Mouse (Mus musculus): ENCODE data around the gene Cacna2d1. TPM values are rescaled to one million over a fixed set of nuclear protein-coding genes. Genes with fewer than 3 reads are reported as not detected.

Gene Cacna2d1
- total RNA-seq, 2 experiments from 2014 or later: 85.7 to 140 TPM

DNA sequence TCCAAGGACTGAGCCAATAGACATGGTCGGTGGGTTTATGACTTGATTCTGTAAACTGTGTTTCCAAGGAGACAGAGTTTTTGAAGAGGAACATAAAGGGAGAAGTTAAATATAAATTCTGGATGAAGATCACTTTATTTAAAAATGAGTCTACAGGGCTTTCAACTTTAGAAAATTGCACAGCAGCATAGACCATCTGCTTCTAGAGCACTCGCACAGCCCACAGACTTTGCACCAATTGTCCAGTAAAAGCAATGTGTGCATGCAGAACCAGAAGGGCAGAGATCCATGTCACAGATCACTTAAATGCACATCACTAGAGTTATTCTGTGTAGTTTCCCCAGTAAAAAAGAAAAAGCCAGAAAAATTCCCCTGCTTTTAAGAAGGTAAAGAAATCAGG is 428.7 kb downstream of the Cacna2d1 start:
- DNase-seq (ENCODE audit: low spot score in 2 of 2): no peak

DNA sequence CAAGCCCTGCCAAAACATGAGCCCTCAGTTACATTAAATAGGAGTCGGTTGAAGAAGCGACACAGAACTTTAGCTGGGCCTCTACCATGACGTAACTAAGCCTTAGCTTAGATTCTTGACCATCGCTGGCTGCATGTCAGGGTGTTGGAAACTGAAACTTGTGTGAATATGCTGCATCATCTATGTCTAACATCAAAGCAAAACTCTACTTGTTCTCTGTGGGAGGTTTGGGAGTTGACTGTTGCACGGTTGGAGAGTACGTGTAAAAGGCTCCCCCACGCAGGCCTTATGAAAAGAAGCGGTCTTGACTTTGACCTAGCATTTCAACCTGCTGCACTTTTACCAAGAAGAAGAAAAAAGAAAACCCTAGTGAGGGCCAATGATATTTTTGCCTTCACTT is 436.2 kb downstream of the Cacna2d1 start:
- DNase-seq (ENCODE audit: low spot score in 2 of 2): no peak

DNA sequence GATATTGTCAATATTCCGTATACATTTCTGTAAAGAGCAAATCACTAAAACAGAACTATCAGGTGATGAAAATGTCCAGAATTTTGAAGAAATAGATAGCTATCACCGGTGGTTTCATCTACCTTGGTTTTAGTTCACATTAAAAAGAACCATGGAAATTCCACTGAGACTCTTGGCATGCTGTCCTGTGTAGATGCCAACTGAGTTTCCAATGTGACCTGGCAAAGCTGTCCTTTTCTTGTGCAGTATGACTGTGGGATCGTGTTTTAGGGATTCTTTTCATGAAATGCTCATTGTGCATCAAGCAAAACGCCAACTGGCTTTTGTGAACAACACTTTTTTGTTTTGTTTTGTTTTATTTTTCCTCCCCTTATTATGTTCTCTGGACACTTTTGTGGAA is 439.5 kb downstream of the Cacna2d1 start:
- no peak for DNase-seq (ENCODE audit: low spot score in 2 of 2)

DNA sequence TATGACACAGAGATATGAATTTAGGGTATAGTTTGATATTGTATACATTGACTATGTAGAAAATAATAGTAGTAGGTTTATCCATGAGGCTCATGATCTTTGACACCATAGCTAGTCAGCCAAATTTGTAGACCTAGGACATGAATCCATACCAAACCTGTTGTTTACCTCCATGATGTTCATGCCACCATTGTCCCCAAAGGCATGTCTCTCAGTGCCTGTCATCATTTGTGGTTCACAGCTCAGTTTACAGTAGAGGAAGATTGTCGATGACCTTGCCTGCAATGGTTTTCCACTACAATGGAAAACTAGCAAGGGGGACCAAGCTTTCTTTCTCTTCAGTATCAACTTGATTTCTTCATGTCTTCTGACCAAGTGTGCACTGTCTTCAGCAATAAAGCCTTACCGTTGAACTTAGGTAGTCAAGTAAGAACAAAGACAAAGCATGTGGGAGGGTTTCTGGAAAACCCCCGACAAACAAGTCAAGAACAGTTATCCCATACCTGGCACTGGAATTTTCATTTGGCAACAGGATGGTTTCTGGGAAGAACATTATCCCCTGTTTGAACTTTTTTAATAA is 441.9 kb downstream of the Cacna2d1 start:
- DNase-seq (ENCODE audit: low spot score in 2 of 2): no peak

DNA sequence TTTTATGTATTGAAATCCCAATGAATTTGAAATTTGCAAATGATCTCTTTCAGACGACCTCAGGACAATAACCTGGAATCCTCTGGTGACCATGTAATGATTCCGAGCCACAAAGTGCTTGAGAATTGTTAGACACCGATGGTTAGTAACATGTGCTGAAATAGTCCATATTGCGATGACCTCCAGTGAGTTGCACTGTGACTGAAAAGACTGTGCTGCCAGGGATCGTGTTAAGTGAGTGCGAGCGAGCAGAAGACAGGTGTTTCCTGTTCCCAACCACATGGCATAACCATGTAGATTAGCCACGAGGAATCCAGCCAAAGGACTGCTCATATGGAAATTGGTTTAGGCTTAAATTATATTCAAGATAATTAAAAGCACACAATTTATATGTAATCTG is 475.5 kb downstream of the Cacna2d1 start:
- no peak for DNase-seq (ENCODE audit: low spot score in 2 of 2)

DNA sequence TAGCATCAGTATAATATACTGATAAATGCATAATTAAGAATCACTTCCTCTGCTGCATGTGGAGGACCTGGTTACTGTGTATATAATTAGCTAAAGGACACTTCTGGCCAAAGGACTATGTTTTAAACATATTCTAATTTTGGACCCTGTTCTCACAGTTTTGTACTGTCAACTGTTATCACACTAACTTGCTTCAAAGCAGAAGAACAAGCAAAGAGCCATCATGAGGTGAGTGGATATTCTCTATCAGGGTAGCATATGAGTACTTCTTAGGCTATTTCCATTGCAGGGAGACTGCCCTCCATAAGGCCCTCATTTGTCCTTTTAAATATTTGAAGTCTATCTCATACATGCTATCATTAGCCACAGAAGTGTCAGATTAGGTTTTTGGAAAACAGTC is 480.2 kb downstream of the Cacna2d1 start:
- DNase-seq (ENCODE audit: low spot score in 2 of 2): no peak

DNA sequence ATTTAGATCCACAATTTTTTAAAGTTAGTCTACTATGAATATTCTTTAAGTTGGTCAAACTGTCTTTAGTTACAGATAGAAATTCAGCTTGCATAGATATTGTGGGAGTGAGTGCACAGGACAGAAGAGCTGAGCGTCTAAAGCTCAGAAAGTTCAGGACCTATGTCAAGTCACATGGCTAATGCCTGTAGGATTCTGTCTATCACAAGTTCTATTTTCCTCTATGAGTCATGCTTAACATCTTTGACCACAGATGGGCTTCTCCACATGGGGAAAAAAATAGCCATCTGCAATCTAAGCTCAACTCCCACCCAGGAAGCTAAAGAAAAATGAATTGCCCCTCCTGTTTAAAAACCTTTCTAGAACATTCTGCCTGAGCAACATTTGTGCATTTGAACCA is 483.5 kb downstream of the Cacna2d1 start:
- no peak for DNase-seq (ENCODE audit: low spot score in 2 of 2)

DNA sequence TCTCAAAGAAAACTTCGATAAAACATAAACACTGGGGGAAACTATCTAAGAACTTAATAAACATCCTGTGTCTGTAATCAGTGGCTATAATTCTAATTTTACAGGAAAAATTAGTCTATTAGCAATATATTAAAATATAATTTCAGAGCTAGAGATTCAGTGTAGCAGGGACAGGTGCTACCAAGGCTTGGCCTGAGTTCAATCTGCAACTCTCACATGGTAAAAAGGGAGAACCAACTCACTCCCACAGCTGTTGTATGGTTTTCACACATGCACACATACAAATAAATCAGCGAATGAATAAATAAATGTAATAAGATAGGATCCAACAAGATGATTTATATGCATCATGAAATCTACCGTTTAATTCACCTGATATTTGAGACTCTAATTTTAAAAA is 484.0 kb downstream of the Cacna2d1 start:
- DNase-seq (ENCODE audit: low spot score in 2 of 2): no peak

Other genes with a start within 250 kb of the Cacna2d1 start
- not detected for gene Speer4c, start 220.4 kb upstream of the Cacna2d1 start, total RNA-seq (2021)